Mouse (Mus musculus) cerebellum, postnatal 14 days (tissue): ENCODE data around the gene Ttc7b.

Experiments
- DNase-seq, 2 experiments: peaks; one replicate each; pipeline ENCODE4 v3.0.0; 2021; ENCODE audit warnings: mixed read lengths in 2 of 2

Gene Ttc7b

DNA sequence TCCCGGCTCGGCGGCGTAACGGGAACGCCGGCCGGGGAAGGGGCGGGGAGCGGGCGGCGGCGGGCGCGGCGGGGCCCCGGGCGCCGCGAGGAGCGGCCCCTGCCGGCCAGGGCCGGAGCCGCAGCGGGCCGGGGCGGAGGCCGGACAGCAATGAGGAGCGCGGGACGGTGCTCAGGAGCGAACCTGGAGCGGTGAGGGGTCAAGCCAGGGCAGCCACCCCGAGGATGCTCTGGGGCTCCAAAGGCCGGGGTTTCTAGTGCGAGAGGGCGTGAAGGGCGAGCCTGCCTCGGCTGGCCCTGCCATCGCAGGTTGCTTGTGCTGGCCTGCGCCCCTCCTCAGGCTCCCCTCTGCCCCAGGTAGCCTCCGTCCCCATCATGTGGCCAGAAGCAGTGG lies at the start of gene Ttc7b:
Ttc7b (minus strand) TSS at position 33 of the 393 bp plus-strand sequence.
- peak; percentile 67 to 77 for DNase-seq

DNA sequence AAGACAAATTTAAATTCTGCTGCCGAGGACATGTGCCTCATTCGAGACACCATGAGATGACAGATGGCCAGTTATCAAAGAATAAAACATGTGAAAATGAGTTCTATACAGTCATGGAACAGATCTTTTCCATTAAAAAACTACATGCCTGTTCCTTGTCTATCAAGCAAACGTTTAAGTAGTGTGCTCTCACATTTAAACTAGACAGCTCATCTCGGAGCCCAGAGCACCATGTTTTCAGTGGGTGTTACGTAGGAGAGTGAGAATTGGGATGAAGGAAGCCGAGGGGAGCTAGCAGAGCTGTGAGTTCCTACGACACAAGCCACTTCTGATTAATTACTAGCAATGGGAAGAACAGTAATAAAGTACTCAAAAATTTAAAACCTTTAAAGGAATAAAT lies 48.2 kb upstream of the Ttc7b start:
- DNase-seq, result no peak

DNA sequence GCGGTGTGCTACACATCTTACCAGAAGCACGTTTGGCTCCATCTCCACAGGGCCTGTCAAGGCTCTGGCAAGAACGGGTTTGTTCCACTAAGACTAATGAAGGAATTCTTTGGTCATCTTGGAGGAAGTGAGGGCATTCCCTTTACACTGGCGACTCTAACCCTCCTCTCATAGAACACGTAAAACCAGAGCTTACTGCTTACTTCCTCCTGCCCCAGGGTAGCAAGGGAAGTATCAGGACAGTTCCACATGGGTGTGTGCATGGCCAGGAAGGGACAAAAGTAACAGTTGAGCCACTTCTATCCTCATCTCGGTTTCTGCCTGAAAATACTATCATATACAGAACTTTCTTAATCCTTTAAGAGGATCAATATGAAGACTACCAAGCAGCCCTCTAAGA lies 47.5 kb upstream of the Ttc7b start:
- DNase-seq, result no peak

DNA sequence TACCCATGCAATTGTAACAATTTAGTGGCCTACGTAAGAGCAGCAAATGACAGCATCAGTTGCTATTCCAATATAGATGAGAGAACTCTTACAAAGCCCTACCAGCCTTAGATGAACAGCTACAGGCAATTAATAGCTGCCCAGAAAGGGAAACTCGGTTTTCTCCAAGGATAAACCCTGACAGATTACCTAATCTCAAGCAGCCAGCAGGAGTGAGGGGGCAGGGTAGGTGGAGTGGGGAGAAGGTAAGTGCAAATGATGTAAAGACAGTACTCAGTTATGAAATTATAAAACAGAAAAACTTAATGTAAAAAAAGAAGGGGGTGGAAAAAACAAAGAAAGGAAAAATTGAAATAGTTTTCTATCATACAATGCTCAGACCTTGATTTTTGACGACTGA lies 47.0 kb upstream of the Ttc7b start:
- no peak for DNase-seq

DNA sequence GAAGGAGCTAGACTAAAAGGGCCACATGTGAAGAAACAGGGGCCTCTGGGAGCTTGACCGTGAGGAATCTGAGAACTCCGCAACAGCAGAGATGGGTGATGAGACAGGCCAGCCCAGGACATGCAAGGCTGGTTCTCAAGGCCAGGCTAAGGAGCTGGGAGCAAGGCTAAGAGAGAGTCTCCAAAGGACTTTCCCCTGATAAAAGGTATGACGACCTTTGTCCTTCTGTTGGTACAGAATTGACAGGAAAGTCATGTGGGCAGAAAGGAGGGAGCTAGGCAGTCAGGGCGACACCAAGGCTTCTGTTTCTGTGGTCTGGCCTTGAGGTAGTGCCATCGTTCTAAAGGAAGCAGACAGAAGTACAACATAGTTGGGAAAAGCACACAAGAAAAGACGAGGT lies 33.0 kb upstream of the Ttc7b start:
- no peak for DNase-seq

DNA sequence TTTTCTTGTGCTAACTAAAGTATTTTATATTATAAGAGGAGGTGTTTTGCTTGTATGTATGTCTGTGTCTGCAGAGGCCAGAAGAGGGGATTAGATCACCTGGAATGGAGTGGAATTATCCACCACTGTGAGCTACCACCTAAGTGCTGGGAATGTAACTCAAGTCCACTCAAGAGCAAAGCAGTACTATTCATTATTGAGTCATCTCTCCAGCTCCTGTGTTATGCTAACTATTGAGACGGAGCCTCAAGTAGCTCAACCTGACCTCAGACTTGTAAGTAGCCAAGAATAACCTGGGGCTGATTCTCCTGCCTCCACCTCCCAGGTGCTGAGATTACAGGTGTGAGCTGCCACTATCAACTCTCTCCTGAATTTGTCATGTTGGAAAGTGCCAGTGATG lies 31.3 kb upstream of the Ttc7b start:
- DNase-seq, result no peak

DNA sequence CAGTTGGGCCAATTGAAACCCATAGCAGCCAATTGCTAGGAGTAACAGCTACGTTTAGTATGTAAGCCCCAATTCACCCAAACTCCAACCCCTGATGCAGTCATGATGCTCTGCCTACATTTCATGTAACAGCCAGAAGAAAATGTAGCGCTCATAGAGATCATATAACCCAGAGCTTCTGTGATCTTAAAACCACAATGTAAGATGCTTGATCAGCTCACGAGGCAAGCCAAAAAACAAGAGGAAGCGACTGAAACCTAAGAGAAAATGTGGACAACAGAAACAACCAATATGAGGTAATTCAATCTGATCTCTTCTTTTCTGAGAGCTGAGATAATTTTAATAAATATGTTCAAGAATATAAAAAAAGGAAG lies 23.6 kb upstream of the Ttc7b start:
- DNase-seq, result no peak

DNA sequence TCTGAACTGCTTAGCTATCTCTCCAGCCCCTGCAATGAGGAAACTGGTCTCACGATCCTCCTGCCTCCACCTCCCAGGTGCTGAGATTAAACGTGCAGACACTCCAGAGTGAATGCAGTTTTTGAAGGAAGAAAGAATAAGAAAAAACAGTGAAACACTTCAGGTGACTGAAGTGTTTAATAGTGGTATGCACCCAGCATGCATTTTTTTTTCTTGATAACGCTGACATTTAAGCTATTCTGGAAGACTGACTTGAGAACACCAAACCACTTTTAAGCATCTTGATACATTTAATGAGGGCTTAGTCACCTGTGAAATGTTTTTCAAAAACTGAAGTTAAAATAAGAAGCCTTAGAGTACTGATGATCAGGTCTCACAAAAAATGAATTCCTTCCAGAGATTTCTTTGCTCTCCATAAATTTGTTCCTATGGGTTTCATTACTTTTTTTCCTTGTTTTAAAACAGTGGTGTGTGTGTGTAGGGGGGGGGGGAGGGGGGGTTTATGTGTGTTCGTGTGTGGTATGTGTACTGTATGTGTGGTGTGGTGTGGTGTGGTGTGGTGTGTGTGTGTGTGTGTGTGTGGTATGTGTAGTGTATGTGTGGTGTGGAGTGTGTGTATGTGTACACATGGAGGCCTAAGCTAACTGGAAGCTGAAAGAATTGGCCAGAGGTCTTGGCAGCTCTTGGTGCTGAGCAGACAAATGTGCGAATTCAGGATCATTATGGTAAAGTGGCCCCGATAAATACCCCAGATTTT lies 23.0 kb upstream of the Ttc7b start:
- no peak for DNase-seq

DNA sequence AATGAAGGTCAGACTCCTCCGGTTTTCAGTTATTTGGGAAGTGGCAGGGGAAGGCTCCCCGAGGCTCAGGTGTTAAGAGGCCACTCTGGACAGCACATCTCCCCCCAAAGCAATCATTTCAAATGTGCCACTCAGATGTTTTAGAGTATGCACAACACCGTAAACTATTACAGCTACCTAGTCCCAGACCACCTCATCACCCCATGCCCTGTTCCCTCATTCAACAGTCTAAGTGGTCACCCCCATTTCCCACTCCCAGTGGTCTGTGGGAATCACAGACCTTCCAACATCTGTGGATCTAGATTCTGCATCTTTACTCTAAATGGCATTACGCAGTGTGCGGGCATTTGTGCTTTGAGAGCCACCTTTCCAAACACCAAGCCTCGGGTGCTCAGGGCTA lies 21.9 kb upstream of the Ttc7b start:
- DNase-seq, result no peak

DNA sequence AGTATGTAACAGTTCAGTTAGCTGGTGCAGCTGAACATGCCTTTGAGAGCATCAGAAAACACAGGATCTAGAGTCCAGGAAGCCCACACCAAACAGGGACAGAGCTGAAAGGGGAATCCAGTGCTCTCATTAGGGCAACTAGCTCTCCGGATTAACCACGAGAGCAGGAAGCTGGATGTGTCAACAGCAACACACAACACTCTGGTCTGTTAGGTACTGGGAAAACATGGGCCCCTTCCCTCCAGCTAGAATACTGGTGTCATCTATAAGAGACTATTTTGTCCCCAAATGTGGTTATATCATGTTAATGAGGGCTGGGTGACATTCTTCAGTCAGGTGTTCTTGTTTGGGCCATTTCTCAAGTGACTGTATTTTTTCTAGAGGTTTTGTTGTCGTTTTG lies 21.4 kb upstream of the Ttc7b start:
- no peak for DNase-seq

DNA sequence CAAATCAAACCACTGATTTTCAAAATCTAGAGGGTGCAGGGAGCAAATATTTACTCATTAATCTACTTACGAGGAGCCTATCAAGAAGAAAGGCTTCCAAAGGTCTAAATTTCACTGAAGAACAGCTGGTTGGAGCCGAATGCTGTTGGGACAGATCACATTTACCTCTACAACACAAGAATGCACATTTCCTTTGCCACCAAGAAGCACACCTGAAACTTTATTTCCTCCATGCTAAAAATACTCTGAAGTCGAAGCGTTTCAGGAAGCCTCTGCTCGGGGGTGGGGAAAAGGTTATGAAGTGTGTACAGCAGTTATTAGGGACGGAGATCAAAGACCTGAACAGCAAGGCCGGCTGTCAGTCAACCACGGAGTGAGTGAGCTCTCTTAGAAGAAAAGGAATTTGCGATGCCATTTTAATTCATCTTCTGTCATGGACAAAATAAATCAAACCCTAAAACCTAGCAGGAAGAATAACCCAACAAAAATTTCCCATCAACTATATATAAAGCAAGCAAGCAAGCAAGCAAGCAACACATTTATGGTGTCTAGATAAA lies 18.6 kb upstream of the Ttc7b start:
- no peak for DNase-seq

DNA sequence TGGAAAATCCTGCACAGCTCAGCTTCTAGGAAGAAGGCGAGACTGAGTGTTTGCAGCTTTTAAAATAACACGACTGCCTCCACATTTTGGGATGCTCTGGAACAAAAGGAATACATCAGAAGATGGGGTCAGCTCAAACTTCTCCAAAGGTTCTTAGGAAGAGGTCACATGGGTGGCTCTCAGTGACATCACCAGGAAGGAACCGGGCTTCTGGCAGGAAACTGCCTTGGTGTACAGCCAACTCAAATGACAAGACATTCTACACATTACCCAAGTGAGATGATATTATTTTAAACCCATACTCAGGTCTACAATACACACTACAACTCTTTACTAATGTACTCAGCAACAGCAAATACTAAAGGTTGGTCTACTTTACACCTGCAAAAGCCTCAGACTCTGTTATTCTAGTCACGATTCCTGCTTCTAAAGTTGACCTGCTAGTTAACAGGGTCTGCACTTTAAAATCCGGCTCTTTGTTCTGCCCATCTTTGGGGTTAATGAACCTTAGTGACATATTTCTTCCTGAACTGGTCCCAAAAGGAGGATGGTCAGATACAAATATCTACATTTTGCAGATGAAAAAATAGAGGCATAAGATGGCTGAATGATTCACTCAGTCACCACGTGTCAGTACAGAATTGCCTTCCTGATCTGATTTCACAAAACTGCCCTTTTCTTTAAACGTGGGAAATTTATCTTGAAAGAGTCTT lies 18.0 kb upstream of the Ttc7b start:
- no peak for DNase-seq

DNA sequence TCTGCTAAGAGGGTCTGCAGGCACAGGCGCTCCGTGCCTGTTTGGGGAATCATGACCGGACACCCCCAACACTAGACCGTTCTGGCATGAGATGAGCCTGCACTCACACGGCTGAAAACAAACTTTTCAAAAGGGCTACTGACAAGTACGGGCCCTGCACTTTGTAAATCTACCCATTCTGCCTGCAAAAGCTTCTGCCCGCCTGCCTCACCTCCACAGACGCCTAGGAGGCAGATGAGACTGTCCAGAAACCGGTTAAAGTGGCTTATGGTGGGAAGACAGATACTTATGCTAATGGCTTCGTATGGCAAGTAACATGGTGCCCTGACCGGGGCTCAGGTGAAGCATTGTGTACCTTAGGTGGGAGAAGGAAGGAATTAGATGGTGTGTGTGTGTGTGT lies 16.5 kb upstream of the Ttc7b start:
- DNase-seq, result no peak

DNA sequence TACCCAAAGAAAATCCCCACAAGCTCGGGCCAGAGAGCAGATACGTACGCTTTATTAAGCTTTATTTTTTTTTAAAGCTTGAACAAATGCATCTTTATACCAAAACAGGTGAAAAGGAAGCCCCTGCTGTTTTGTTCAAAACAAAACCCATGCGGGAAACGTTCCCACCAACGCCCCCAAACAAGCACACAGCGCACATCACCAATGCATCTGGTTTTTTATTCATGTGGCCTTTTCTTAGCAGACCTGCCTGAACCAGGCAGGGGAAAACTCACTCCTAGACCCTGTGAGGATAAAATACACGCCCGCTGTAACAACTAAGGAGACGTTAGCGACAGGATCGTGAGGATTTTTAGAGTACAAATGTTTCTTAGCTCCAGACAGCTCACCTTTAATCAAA lies 14.4 kb upstream of the Ttc7b start:
- DNase-seq, result no peak

DNA sequence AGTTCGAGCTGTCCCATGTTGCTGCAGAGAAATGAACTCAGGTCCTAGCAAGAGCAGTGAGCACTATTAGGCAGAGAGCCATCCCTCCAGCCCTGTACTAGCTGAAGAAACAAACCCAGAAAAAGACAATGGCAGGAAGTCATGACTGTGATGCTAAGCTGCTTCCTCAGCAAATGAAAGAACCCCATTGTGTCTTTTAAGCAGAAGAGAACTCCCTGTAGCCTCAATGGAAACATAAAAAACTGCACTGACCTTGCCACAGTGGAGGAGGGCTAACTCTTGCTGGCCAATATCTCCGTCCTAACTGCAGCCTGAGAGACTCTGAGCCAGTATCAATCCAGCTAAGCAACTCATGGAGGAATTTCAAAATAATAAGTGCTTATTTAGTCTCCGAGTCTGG lies 13.4 kb upstream of the Ttc7b start:
- no peak for DNase-seq

DNA sequence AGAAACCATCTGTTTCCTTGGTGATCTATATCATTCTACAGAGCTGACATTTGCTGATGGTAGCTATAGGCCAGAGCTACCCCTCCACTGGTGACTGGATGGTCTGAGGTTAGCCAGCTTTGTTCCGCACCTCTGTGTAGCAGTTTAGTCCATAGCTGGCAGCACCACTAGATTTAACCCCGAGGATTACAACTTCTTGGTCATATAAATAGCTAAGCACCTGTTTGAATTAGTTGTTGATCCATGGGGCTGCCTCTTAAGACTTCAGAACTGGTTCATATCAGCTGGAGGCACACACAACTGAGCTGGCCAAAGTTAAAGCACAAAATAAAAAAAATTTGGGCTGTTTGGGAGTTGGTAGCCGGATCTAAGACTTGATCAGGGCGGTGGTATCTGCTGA lies 12.6 kb upstream of the Ttc7b start:
- DNase-seq, result no peak

DNA sequence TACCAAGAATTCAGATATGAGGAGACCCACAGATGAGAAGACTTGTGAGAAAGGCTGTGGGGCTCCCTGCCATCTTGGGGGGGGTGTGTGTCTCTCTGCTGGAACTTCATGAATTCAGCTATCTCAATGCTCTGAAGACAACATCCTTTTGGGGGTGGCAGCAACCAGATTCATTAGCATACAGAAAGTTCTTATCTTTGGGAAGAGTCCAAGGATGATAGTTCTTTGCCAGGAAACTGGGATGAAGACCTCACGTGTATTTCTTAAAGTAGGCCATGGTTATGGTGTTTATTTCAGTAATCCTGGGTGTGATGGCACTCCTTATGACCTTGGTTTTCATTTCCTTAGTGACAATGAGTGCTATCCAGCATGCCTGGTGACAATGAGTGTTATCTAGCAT lies 11.1 kb upstream of the Ttc7b start:
- DNase-seq, result no peak

DNA sequence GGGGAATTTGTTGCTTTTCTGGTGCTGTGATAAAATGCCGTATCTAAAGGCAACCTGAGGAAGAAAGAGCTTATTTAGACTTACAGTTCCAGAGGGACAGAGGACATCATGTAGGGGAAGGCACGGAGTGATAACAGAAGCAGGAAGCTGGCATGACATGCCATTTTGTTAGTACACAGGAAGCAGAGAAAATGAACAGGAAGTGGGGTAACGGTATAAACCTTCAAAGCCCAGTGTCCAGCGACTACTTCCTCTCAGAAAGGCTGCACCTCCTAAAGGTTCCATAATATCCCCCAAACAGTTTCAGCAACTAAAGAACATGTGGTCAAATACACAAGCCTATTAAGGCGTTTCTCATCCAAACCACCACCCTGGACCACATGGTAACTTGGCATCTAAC lies 10.2 kb upstream of the Ttc7b start:
- no peak for DNase-seq

DNA sequence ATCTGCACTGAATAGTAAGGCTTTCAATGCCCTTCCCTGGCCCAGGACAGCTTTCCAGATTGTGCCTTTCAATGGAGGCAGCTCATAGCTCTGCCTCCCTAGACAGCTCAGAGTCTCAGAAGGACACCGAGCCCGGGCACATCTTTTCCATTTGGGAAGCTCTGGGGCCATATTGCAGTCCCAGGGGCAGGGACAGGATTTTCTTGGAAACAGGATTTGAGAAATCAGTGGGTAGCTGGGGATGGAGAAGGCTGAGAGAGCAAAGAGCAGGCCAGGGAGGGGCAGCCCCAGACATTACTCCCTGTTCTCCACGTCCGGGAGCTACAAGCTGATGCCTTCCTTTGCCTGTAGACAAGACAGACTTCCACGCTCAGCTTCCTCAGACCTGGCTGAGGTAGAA lies 9.0 kb upstream of the Ttc7b start:
- no peak for DNase-seq

DNA sequence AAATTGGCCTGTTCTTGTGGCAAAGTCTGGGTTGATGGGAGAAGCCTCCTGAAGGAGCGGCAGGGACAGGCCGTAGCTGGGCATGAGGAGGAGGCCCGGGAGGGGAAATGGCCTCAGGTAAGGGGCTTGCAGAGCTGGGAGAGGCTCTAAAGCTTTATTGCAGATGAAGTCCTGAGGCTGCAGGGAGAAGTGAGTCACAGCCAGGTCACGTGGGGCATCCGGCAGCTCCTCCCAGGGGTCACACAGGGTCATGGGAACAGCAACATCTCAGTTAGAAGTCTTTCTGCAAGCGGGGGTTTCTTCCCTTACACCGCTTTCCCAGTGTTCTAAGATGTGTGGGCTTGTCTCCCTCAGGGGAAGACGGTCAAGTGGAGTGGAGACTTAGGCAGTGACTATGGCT lies 8.5 kb upstream of the Ttc7b start:
- peak in 1 of 2 experiments; percentile 35 for DNase-seq

DNA sequence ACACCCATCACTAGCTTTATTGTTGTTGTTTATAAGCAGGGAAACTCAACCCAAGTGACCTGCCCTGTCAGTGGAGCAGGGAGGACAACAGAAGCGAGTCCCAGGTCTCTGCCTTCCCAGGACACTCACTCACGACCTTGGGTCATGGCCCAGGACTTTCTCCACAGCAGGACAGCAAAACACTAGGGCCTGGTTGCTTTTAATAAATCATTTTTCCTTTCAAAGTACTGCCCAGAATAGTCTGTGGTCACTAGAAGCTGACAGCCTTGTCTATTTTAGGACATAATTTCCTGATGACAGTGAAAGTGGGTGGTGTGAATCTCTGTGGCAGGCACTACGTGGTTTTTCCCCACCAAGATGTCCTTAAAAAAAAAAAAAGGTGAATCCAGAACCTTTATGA lies 7.6 kb upstream of the Ttc7b start:
- DNase-seq, result no peak

DNA sequence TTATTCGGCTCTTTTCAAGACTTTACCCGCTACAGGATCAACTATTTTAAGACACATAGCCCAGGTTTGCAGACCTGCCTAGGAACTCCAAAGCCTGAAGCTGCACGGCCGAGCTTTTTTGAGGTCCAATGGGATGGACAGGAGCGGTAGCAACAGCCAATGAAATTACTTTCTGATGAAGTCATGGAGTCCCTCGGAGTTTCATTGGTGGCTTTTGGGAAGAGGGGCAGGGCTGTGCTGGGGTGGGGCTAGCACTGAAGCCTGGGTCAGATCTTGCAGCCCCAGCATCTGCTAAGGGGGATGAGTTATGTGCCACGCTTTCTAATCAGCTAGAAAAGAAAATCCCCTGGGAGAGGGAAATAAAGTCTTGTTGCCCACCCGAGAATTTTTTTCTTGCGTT lies 7.1 kb upstream of the Ttc7b start:
- peak; percentile 84 to 86 for DNase-seq

DNA sequence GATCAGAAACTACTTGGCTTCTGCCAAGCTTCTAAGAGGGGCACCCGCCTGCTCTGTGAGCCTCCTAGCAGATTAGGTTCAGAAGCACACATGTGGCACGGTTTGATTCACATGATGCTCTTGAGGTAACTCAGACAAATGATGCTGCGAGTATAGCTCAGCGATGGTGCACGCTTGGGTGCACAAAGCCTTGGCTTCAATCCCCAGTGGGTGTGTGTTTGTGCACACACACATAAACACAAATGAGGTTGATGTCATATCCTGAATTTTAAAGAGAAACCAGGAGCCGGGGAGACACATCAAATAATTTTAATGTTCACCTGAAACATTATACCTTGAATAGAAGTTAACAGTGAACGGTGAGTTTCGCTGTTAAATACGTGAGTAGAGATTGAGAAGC lies 6.6 kb upstream of the Ttc7b start:
- DNase-seq, result peak; percentile 74 to 81

DNA sequence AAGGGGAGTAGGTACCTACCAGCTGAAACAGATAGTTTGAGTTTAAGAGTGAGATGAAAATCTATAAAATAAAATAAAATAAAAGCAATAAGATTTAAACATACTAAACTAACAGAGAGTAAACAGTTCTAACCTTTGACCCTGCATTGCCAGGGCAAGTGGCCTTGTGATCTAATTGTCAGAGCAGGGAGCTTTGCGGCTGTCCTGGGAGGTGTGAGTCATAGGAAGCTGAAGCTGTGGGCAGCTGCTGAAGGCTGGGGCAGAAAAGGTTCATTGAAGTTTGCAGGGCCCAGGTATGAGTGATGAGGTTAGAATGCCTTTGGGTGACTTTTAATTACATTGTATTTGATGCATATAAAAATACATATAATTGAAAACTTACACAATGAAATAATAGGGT lies 5.3 kb upstream of the Ttc7b start:
- DNase-seq, result no peak
